Mouse (Mus musculus): ENCODE results near the gene Tnfaip1. TPM values are rescaled to one million over a fixed set of nuclear protein-coding genes. Genes with fewer than 3 reads are reported as not detected.
"Not testable (repeated sequence)": the region's sequence is repeated elsewhere in the genome, so short reads cannot be mapped to it uniquely, and the experiment has no call there.

Tnfaip1 gene
- total RNA-seq, 2 experiments from 2014 or later, result 3.3 to 15.1 TPM

- ATAC-seq (replicated peaks; ENCODE audit: poor library complexity, severe bottlenecking), result no peak
These were observed 8.4 kb upstream of the Tnfaip1 start for GRCm38 (mm10) chr11:78544449-78545111.

- no peak for ATAC-seq (replicated peaks; ENCODE audit: poor library complexity, severe bottlenecking)
These were observed 4.2 kb upstream of the Tnfaip1 start for GRCm38 (mm10) chr11:78540358-78540757.

DNA sequence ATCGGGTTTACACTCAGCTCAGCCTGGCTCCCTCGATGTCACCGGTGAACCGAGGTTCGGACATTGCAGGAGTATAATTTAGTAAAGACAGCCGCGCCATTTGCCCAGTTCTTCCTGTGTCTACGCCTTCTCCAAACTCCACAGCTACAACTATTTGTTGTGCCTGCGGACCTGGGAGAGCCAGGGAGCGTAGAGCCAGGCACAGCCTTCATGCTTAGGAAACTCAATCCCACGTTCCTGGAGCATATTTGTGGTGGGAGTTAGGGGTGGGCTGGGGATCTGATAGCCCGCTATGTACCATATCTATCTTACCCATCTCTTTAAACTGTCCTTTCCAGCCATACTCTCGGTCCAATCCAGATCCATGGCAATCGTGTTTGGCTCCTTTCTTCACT is 555 bp upstream of the Tnfaip1 start:
- no peak for ATAC-seq (replicated peaks; ENCODE audit: poor library complexity, severe bottlenecking)

DNA sequence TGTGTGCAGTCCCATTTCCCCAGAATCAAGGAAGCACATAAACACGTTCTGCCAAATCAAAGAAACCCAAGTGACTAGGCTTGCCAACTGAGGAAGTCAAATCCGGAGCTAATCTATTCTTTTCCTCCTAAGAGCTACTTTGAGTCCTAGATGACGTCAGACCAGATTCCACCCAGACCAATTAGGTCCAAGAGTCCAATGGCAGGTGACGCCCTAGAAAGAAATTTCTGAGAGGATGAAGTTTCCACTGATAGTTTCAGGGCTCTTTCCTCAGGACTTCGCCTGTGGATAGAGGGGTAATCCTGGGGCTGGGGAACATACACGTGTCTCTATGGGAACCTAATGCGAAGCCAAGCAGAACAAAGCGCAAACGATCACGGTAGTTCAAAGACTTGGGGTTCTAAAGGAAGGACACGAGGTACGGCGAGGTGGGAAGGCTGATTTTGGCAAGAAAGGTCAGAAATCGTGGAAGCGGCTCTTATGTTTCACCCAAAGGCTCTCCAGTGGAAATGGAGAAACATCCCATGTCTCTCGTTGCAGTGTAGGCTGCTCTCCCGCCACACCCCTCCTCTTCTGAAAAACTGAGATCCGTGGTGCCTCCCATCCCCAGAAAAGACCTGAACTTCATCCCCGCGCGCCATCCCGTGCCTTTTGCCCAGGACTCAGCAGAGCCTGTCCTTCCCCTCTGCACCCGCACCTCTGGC is 604 bp downstream of the Tnfaip1 start:
- ATAC-seq (replicated peaks; ENCODE audit: poor library complexity, severe bottlenecking), result peak; percentile 26

DNA sequence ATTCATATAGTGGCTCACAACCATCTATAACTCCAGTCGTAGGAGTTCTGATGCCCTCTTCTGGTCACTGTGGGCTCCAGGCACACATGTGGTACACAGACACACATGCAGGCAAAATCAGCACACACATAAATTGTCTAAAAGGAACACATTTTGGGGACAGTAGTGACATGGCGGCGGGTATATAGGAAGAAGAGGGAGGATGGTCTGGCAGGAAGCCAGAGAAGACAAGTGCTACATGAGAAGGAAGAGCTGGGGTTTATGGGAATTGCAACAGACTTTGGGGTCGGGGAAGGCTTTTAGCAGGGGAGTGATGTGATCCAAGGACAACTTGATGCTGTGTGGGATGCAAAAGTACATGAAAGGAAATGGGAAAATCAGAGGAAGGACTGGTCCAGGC is 1.6 kb downstream of the Tnfaip1 start:
- no peak for ATAC-seq (replicated peaks; ENCODE audit: poor library complexity, severe bottlenecking)

DNA sequence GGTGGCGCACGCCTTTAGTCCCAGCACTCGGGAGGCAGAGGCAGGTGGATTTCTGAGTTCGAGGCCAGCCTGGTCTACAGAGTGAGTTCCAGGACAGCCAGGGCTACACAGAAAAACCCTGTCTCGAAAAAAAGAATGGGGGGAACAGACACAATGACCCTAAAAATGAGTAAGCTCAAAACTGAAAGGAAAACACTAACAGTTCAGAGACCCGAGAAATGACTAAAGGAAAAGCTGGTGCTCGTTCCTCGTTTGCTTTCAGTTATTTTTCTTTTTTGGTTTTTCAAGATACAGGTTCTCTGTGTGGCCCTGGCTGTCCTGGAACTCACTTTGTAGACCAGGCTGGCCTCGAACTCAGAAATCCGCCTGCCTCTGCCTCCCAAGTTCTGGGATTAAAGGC is 4.6 kb downstream of the Tnfaip1 start:
- not testable (repeated sequence) for ATAC-seq (replicated peaks; ENCODE audit: poor library complexity, severe bottlenecking)

DNA sequence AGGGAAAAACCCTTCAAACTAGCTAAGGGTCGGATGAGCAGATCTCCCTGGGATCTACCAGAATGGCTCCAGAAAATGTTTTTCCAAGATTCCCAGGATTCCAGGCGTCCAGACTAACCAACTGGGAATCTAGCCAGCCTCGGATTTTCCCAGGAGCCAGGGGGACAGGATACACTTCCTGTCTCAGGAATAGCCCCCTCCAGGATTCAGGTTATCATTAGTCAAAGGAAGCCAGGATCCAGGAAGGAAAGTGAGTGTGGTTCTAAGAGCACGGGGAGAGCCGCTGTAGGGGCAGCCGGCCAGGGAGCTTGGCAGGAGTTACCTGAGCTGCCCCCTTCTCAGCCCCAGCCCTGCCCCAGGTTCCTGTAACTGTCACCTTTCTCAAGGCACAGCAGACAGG is 5.1 kb downstream of the Tnfaip1 start:
- no peak for ATAC-seq (replicated peaks; ENCODE audit: poor library complexity, severe bottlenecking)

DNA sequence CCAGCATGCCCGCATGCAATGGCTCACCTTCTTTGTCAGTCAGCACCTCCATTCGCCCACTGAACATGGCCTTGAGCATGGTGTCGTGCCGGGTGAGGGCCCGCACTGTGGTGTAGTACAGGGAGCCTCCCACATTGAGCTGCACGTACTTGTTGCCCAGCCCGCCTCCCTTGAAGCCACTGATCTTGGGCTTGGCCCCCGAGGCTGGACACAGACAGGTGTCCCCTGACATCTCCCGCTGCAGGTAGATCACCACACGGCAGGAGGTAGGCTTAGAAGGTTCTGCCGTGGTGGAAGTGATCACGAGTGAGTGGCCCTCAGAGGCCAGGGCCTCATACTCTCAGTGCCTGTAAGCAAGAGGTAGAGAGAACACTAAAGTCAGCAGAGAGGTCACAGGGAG is 6.1 kb downstream of the Tnfaip1 start:
- ATAC-seq (replicated peaks; ENCODE audit: poor library complexity, severe bottlenecking), result no peak

GRCm38 (mm10) chr11:78528714-78529113 is 7.4 kb downstream of the Tnfaip1 start:
- ATAC-seq (replicated peaks; ENCODE audit: poor library complexity, severe bottlenecking), result no peak

DNA sequence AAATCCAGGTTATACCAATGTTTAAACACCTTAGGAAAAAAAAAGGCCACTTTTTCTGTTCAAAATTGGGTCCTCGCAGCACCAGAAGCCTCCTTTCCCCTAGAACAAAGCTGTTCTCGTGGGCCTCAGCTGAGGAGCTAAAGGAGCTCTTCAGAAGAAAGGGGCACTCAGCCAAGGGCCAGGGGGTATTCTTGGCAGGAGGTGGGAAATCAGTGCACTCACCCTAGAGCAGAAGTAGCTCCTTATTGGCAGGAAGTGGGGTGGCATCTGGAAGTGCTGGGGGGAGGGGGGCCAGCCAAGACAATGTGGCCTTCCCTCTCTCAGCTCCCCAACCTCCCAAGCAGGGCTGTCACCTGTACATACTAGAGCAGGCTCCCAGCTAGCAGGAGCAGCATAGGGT is 11.3 kb downstream of the Tnfaip1 start:
- no peak for ATAC-seq (replicated peaks; ENCODE audit: poor library complexity, severe bottlenecking)

GRCm38 (mm10) chr11:78523241-78523955 is 12.7 kb downstream of the Tnfaip1 start:
- ATAC-seq (replicated peaks; ENCODE audit: poor library complexity, severe bottlenecking), result no peak

DNA sequence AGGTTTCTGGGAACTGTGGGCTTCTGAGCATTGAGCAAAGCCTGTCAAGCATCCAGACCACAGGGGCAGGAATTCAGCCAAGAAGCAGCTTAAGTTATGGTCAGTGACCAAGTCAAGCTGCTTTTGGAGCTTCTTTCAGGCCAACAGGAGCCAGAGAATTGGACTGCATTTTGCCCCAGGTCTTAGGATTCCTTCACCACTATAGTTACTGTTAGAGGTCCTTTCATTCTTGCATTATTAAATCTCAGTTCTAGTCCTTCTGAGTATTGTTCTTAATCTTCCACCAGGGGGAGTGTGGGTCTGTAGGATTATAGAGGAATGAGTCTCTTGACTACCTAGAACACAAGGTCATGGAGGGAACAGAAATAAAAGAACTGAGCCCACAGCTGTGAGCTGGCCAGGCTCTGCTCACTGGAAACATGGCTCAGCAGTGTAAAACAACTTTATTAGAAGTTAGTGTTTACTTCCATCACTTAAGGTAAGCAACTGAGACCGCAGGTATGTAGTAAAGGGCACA is 13.6 kb downstream of the Tnfaip1 start:
- ATAC-seq (replicated peaks; ENCODE audit: poor library complexity, severe bottlenecking), result no peak

- ATAC-seq (replicated peaks; ENCODE audit: poor library complexity, severe bottlenecking), result no peak
These were observed 14.3 kb downstream of the Tnfaip1 start for GRCm38 (mm10) chr11:78521880-78522279.

DNA sequence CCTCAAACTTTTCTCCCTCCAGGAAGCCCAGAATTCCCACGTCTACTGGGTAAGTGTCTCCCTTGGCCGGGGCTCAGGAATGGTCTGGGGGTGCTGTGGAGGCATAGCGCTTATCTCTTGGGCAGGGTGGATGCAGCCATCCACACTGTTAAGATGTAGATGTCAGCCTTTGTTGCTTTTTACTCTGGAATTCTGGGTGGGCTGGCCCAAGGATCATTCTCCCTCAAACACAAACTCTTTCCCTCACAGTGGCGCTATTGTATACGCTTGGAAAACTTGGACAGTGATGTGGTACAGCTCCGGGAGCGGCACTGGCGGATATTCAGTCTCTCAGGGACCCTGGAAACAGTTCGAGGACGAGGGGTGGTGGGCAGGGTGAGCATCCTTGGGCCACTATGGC is 17.2 kb downstream of the Tnfaip1 start:
- ATAC-seq (replicated peaks; ENCODE audit: poor library complexity, severe bottlenecking), result no peak

DNA sequence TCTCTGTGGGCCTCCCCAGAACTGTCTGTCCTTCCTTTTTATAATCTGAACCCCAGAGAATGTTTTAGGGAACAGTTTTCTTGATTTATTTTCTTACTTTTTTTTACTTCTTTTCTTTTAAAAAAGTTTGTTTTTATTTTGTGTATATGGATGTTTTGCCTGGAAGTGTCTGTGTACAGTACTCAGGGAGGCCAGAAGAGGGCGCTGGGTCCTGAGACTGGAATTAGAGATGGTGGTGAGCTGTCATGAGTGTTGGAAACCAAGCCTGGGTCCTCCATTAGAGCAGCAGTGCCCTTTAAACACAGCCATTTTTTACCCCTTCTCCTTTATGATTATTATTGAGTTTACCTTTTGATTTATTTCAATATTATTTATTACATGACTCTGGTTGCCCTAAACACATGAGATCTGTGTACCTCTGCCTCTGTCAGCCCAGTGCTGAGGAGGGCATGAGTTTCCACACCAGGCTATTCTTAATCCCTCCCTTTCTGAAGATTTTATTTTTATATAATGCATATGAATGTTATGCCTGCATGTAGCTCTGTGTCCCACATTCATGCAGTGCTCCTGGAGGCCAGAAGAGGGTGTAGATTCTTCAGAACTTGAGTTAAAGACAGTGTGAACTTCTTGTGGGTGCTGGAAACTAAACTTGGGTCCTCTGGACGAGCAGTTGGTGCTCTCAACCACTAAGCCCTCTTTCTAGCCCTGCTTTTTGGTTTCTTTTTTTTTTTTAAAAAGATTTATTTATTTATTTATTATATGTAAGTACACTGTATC is 20.4 kb downstream of the Tnfaip1 start:
- ATAC-seq (replicated peaks; ENCODE audit: poor library complexity, severe bottlenecking), result no peak

GRCm38 (mm10) chr11:78513106-78513790 is 22.9 kb downstream of the Tnfaip1 start:
- ATAC-seq (replicated peaks; ENCODE audit: poor library complexity, severe bottlenecking), result no peak

DNA sequence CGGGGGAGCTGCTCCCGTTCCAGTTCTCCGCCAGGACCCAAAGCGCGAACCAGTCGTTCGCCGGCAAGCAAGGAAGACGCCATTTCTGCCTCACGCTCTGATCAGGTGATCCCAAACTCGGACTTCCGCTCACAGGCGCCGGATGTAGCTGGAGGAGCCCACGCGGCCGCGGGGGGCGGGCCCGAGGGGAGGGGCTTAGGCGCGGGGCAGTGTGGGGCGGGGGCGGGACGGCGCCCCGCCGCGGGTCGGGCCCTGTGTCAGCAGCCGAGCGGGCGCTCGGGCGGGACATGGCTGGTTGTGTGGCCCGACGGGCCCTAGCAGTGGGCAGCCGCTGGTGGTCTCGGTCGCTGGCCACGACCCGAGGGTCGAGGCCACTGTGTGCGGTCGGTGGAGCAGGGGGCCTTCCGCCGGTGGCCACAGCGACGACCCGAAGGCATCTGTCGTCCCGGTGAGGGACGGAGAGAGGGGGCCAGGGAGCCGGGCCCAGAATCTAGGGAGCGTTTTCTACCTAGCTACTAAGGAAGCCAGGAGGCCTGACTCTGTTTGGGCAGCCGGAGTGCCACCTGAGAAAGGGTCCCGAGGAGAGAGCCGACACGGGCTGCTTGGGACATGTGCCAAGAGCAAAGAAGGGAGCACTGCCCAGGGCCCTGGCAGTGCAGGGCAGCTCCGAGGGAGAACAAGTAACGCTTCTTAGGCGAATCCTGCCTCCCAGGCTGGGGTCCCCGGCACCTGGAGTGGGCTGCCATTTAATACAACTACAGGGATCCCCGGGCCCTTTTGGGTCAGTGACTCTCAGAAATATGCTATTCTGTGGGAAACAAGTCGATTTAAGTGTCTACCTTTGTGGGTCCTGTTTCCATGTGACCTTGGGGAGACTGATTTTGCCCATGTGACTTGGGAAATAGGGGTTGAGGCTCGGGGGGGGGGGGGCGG is 23.8 kb downstream of the Tnfaip1 start, which contains the start of the genes Tmem199 and Poldip2:
Gene Tmem199, minus strand, starts transcription at position 148 of the 933 bp plus-strand sequence.
Gene Poldip2, plus strand, starts transcription at position 169 of the 933 bp plus-strand sequence.
- ATAC-seq (replicated peaks; ENCODE audit: poor library complexity, severe bottlenecking), result peak; percentile 97

GRCm38 (mm10) chr11:78509148-78509547 is 27.0 kb downstream of the Tnfaip1 start:
- ATAC-seq (replicated peaks; ENCODE audit: poor library complexity, severe bottlenecking), result no peak

DNA sequence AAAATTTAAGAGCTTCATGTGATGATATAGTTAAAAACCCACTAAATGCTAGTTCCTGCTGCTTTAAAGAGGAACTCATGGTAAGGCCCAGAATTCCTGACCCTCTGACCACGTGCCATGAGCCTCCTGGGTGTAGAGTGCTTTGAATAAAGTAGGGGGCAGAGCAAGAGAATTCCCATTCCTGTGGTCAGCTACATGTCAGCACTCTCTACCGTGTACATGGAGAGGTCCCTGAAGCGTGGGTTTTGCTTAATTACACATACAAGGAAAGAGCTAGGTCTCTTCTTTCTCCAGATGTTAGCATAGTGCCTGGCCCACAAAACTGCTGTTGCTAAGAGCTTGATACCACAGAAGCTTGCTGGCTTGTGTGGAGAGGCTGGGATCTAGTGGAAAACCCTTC is 30.7 kb downstream of the Tnfaip1 start:
- no peak for ATAC-seq (replicated peaks; ENCODE audit: poor library complexity, severe bottlenecking)

All from granulocyte monocyte progenitor cell, adult 5-6 weeks (primary cell).